Mouse (Mus musculus): ENCODE measurements around the gene Inpp5k.
"Not testable (repeated sequence)": the region's sequence is repeated elsewhere in the genome, so short reads cannot be mapped to it uniquely, and the experiment has no call there.

Gene Inpp5k

GRCm38 (mm10) chr11:75630645-75631229 lies at the start of gene Inpp5k:
Gene Inpp5k, plus strand, starts transcription at chr11:75630988.
- DNase-seq (ENCODE audit: low spot score), result peak; percentile 93

DNA sequence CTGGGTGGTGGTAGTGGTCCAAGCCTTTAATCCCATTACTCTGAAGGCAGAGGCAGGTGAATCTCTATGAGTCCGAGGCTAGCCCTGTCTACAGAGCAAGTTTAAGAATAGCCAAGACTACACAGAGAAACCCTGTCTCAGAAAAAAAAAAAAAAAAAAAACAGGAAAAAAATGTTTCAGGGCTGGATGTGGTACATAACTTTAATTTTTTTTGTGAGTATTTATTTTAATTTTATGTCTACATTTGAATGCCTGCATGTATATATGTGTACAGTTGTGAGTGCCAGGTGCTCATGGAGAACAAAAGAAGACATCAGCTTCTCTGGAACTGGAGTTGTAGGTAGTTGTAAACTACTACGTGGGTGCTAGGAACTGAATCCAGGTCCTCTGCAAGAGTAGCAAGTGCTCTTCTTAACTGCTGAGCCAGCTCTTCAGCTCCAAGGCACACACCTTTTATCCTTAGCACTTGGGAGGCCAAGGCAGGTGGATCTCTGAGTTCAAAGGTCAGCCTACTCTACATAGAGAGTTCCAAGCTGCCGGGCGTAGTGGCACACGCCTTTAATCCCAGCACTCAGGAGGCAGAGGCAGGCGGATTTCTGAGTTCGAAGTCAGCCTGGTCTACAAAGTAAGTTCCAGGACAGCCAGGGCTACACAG lies 49.2 kb upstream of the Inpp5k start:
- DNase-seq (ENCODE audit: low spot score), result no peak

GRCm38 (mm10) chr11:75583521-75583920 lies 47.3 kb upstream of the Inpp5k start:
- no peak for DNase-seq (ENCODE audit: low spot score)

DNA sequence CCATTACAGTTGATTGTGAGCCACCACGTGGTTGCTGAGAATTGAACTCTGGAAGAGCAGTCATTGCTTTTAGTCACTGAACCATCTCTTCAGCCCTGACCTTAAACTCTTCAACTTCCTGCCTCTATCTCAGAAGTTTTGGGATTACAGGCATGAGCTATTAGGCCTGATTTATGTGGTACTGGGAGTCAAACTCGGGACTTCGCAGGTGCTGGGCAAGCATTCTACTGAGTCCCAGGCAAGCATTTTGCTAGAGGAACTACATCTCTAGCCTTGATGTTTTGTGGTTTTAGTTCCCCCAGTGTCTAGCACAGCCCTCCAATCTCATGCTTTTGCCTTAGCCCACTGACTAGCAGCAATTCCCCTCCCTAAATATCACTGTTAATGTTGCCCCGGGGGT lies 45.7 kb upstream of the Inpp5k start:
- no peak for DNase-seq (ENCODE audit: low spot score)

- DNase-seq (ENCODE audit: low spot score), result no peak
These were observed 44.8 kb upstream of the Inpp5k start for GRCm38 (mm10) chr11:75585978-75586377.

- DNase-seq (ENCODE audit: low spot score), result no peak
These were observed 43.8 kb upstream of the Inpp5k start for GRCm38 (mm10) chr11:75586963-75587362.

- peak; percentile 92 for DNase-seq (ENCODE audit: low spot score)
These were observed 43.1 kb upstream of the Inpp5k start, which contains the start of gene Pitpna for GRCm38 (mm10) chr11:75587493-75588284. Gene Pitpna, plus strand, starts transcription at chr11:75588097.

GRCm38 (mm10) chr11:75588285-75588941 lies 42.4 kb upstream of the Inpp5k start:
- DNase-seq (ENCODE audit: low spot score), result peak; percentile 36

DNA sequence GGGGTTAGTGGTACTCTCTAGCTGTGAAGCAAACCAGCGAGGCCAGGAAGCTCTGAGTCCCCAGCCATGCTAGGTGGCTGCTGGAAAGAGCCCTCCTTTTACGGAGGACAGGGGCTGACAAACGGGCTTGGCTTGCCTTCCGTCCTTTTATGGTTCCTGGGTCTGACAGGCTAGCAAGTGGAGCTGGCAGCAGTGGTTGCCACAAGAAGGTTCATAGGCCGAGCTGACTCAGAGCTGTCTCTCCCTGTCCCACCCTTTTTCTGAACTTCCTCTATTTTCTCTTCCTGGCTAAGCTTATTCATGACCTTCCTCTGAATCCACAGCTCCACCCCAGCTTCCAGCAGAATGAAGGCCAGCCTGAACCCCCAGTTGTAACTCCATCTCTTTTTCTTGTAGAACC lies 38.2 kb upstream of the Inpp5k start:
- no peak for DNase-seq (ENCODE audit: low spot score)

- no peak for DNase-seq (ENCODE audit: low spot score)
These were observed 36.4 kb upstream of the Inpp5k start for GRCm38 (mm10) chr11:75594431-75594830.

- DNase-seq (ENCODE audit: low spot score), result no peak
These were observed 35.4 kb upstream of the Inpp5k start for GRCm38 (mm10) chr11:75595404-75595803.

- DNase-seq (ENCODE audit: low spot score), result no peak
These were observed 35.0 kb upstream of the Inpp5k start for GRCm38 (mm10) chr11:75595816-75596215.

DNA sequence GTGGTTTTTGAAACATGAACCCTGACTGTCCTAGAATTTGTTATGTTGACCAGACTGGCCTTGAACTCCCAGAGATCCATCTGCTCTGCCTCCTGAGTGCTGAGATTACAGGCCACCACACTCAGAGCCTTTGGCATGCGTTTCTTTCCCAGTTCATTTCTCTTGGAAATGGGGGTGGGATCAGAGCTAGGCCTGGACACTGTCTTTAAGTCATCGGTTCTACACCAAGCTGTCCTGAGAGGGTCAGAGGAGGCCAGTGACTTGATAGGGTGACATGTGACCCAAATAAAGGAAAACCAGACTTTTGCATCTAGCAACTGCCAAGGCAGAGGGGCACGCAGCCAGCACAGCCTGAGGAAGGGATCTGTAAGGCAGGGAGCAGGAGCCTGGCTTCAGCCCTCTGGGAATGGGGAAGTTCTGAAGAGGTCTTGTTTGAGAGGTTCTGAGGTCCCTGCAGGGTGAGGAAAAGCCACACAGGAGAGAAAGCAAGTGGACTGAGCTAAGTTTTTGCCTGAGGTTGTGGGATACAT lies 34.0 kb upstream of the Inpp5k start:
- DNase-seq (ENCODE audit: low spot score), result no peak

- DNase-seq (ENCODE audit: low spot score), result no peak
These were observed 32.8 kb upstream of the Inpp5k start for GRCm38 (mm10) chr11:75598004-75598403.

DNA sequence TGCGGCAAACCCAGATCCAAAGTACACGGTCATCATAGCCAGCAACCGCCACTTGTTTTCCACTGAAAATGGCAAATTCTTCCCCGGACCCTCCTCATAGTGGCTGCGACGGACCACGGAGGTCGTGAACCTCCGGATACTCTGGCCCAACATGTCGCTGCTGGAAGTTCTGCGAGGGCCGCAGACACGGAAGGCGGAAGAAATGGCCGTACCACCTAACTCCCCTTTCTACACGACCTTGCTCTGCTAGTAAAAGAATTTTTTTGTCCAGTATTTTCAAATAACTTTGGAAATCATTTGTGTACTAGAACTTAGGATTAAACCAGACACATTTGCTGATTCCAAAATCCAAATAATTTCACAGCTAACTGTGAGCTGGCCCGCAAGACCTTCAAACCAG lies 31.0 kb upstream of the Inpp5k start:
- DNase-seq (ENCODE audit: low spot score), result not testable (repeated sequence)

DNA sequence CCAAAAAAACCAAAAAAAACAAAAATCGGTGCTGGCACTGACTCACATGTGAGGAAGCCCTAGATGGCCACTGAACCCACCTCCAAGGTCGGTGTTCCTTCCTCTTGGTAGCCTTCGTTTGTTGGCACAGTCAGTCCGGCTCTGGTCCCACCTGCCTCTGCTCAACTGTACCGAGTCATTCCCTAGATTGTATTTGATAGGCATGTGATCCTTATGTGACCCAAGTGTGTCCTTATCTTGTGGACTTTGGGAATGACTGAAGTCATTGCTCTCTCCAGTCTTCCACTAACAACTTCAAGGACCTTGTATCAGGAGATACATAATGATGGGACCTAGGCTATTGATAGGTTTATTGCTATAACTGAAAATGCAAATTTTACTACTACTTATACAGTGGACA lies 26.0 kb upstream of the Inpp5k start:
- no peak for DNase-seq (ENCODE audit: low spot score)

DNA sequence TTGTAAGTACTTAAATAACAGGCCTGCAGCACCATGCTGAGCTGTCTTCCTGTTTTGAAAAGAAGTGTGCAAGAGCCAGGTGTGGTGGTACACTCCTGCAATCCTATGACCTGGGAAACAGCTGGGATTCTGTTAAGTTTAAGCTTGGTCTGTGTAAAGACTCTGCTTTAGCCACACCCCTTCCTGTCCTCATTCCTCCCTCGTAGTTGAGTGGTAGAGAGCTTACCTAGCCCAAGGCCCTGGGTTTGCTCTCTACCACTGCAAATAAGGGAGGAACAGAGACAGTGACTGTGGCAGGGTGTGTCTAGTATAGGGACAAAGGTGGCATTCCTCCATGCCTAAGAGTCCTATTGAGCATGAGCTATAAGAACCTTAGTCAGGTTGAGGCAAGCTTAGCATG lies 25.5 kb upstream of the Inpp5k start:
- no peak for DNase-seq (ENCODE audit: low spot score)

DNA sequence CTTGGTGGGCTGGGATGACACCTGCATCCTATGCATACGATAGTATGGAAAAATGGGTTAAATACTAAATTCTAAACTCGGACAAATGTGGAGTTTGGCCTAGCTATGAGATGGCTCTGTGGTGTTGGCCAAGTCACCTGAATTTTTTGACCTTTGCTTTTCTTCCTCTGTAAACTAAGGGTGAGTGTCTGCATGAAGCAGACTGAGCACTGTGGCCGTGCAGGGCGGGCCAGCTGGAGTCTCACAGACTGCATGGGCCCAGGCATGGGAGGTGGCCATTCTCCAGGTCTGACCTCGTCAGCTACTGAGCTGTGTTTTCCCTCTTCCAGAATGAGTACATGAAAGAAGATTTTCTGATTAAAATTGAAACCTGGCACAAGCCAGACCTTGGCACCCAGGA lies 22.0 kb upstream of the Inpp5k start:
- no peak for DNase-seq (ENCODE audit: low spot score)

- DNase-seq (ENCODE audit: low spot score), result no peak
These were observed 20.8 kb upstream of the Inpp5k start for GRCm38 (mm10) chr11:75610021-75610420.

DNA sequence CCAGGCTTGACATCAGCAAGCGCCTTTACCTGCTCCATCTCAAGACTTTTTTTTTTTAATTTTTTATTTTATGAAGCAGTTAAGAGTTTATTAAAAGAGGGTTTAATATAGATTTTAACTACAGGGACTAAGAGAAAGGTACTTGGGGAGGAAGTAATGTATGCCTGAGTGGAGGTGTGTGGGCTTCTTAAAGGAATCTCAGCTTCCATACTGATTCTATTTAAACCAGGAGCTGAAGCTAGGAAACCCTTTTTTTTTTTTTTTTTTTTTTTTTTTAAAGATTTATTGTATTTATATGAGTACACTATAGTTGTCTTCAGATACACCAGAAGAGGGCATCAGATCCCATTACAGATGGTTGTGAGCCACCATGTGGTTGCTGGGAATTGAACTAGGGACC lies 16.0 kb upstream of the Inpp5k start:
- no peak for DNase-seq (ENCODE audit: low spot score)

GRCm38 (mm10) chr11:75615556-75615955 lies 15.2 kb upstream of the Inpp5k start:
- DNase-seq (ENCODE audit: low spot score), result no peak

DNA sequence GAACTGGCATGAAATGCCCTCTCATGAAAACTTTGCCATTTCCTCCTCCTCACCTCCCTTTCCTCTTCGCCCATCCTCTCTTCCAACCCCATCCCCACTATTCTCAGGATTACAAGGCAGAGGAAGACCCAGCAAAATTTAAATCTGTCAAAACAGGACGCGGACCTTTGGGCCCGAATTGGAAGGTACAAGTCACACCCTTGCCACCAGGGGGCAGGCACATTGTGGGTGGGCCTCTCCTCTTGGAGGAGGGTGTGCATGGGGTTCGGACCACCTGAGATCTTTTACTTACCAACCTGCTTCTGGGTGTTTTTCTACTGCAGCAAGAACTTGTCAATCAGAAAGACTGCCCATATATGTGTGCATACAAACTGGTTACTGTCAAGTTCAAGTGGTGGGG lies 11.7 kb upstream of the Inpp5k start:
- DNase-seq (ENCODE audit: low spot score), result no peak
